Mouse (Mus musculus) stomach, embryonic 14.5 days (tissue): Measurements from ENCODE around the gene Adora2a. TPM values are rescaled to one million over a fixed set of nuclear protein-coding genes. Genes with fewer than 3 reads are reported as not detected.

Source experiments
- ATAC-seq: fragments of 200-750 bp; cut with Nextera tagmentation; 2 replicates; pipeline ENCODE4 v1.8.0; 2017; ENCODE audit warnings: low read depth, moderate TSS enrichment; ENCODE audit not compliant: insufficient number of reproducible peaks, insufficient read depth, low FRiP score
- H3K27ac ChIP-seq: fragments of 300-500 bp; sonication (generic); 2 replicates; pipeline ENCODE4 v1.5.1; 2014; ENCODE audit warnings: mild to moderate bottlenecking, low read length, moderate library complexity, mixed read lengths
- H3K27me3 ChIP-seq: fragments of 300-500 bp; sonication (generic); 2 replicates; pipeline ENCODE4 v1.6.1; 2014; ENCODE audit warnings: low read length, control low read depth, mixed read lengths; ENCODE audit not compliant: control insufficient read depth, insufficient read depth
- H3K36me3 ChIP-seq: fragments of 300-500 bp; sonication (generic); 2 replicates; pipeline ENCODE4 v1.6.1; 2014; ENCODE audit warnings: mild to moderate bottlenecking, control low read depth, low read length, moderate library complexity, mixed read lengths; ENCODE audit not compliant: control insufficient read depth, insufficient read depth
- H3K4me1 ChIP-seq: fragments of 300-500 bp; sonication (generic); 2 replicates; pipeline ENCODE4 v1.6.1; 2014; ENCODE audit warnings: low read length, control low read depth, mixed read lengths; ENCODE audit not compliant: control insufficient read depth, insufficient read depth
- H3K4me2 ChIP-seq: fragments of 300-500 bp; sonication (generic); replicated peaks from 2 replicates; pipeline ENCODE4 v1.6.1; 2014; ENCODE audit warnings: low read depth, low read length, control low read depth
- H3K4me3 ChIP-seq: fragments of 300-500 bp; sonication (generic); 2 replicates; pipeline ENCODE4 v1.5.1; 2014; ENCODE audit warnings: low read depth, low read length, control low read depth
- H3K9ac ChIP-seq: fragments of 300-500 bp; sonication (generic); replicated peaks from 2 replicates; pipeline ENCODE4 v1.6.1; 2014; ENCODE audit warnings: low read depth, mild to moderate bottlenecking, control low read depth, low read length, moderate library complexity, mixed read lengths
- H3K9me3 ChIP-seq: fragments of 300-500 bp; sonication (generic); 2 replicates; pipeline ENCODE4 v1.6.1; 2016; ENCODE audit warnings: low read depth, low read length, control low read depth; ENCODE audit not compliant: control insufficient read depth
- WGBS: fragments of 180-500 bp; shearing (Covaris S2); extraction: QIAGEN DNeasy Blood & Tissue Kit; methylation state at CpG from one replicate; pipeline ENCODE4 v1.1.7; 2014; 5-methylcytosine and 5-hydroxymethylcytosine counted together
- polyA plus RNA-seq: library from polyadenylated mRNA; unstranded; fragments of >200 nt; fragmentation: Nextera tagmentation; extraction: Ambion mirVana; gene quantifications from 2 replicates; pipeline ENCODE4 v1.2.1, GENCODE M21; 2014

Gene Adora2a
- polyA plus RNA-seq, 1 experiment from 2014 or later, result 3.8 TPM

DNA sequence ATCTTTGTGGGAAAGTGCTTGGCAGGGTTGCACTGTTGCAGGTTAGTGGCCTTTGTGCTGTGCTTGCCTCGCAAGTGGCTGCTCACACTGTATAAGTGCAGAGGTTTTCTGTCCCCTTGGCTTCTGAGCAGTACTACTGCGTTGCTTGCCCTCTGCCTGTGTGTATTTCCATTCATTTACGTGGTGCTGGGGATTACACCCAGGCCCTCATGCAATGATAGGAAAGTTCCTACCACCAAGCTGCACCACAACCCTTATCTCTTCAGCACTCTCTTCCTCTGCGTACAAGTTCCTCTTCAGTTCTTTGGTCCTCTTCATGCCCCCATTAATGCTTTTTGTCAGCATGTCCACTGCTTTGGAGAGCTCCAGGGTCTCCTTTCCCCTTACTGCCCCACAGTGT, 14.7 kb upstream of the Adora2a start:
- Histone ChIP-seq H3K4me1 (no peaks in the 10 kb centered on the region), H3K9me3 (no peaks in the 10 kb centered on the region), H3K4me3 (no peak overlapping the region), H3K9ac (no peak overlapping the region), H3K4me2 (no peak overlapping the region), H3K36me3 (peaks cover 21% of the 10 kb centered on the region; the same call in 1 of the 2 replicates), H3K27me3 (no peaks in the 10 kb centered on the region), H3K27ac (no peak overlapping the region)
- ATAC-seq, result no peak
- WGBS, result 86% methylated on average over 4 of the region's 4 CpGs

DNA sequence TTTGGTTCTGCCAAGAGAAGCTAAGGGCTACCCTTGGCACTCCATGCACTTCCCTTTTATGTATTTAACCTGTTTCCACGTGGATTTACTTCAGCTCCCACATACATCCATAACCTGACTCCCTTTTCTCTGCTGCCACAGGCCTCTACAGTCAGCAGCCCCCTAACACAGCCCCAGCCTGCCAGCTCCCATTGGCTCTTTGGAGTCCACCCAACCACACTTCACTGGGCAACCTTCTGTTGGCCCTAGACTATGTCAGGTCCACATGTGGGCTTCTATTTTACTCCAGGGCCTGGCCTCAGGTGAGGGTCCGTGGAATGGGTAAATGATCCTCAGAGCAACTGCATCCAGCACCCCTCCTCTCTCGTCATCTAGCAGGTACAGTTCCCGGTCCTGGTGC, 14.1 kb upstream of the Adora2a start:
- 83% methylated on average over 4 of the region's 4 CpGs for WGBS
- H3K4me2 ChIP-seq, result no peak overlapping the region
- no peak overlapping the region for H3K9ac ChIP-seq
- ATAC-seq, result no peak
- H3K4me3 ChIP-seq, result no peak overlapping the region
- H3K27ac ChIP-seq, result no peak overlapping the region
- no peaks in the 10 kb centered on the region for H3K27me3 ChIP-seq
- no peaks in the 10 kb centered on the region for H3K4me1 ChIP-seq
- no peaks in the 10 kb centered on the region for H3K9me3 ChIP-seq
- H3K36me3 ChIP-seq, result peaks cover 26% of the 10 kb centered on the region; the same call in 1 of the 2 replicates

DNA sequence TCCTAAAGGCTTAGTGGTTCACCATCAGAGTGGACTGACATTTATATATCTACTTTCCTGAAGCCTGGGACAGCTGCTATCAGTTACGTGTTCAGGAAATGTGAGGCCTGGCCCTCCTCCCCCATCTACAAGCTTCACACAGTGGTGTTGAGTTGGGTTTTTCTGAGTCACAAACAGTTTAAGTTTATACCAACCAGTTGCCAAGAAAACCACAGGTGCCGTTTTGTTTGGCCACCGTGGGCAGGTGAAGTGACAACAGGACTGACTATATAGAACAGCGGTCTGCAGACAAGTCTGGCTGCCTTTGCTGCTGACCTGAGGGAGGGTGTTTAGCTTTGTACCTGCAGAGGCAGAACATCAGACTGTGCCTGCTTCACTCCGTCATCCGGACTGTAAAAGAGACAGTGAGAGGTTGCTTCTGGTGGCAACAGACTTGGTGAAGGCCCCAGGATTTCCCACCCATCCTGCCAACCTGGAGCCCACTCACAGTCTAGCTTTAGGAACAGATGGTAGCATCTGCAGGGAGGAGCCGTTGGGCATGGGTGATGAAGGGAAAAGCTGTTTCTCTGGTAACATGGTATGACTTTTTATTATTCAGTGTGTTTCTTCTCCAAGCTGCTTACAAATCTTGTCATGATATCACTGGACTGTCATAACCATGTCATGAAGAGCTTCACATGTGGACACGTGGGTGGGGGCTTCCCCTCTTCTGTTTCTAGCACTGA, 13.2 kb upstream of the Adora2a start:
- H3K9me3 ChIP-seq, result no peaks in the 10 kb centered on the region
- H3K4me1 ChIP-seq, result no peaks in the 10 kb centered on the region
- H3K4me3 ChIP-seq, result no peak overlapping the region
- peaks cover 36% of the 10 kb centered on the region for H3K36me3 ChIP-seq
- 77% methylated on average over 8 of the region's 8 CpGs for WGBS
- H3K9ac ChIP-seq, result no peak overlapping the region
- ATAC-seq, result no peak
- no peak overlapping the region for H3K4me2 ChIP-seq
- H3K27ac ChIP-seq, result no peak overlapping the region
- no peaks in the 10 kb centered on the region for H3K27me3 ChIP-seq

DNA sequence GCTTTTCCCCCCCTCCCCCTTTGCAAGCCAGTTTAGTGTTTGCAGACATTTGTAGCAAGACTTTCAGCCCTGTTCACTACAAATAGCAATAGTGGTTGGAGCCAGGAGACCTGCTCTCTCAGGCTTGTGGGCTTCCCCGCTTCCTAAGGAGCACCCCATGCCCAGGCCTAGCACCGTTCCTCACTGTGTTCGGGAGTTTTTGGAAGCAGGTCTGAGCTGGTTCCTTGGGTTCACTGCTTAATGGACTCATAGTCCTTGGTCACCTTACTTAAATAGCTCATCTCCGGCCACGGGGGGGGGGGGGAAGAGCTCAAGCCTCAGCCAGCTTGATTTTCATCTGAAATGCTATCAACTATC, 12.7 kb upstream of the Adora2a start:
- Histone ChIP-seq H3K9ac (no peak overlapping the region), H3K27me3 (no peaks in the 10 kb centered on the region), H3K36me3 (peaks cover 41% of the 10 kb centered on the region), H3K9me3 (no peaks in the 10 kb centered on the region), H3K4me3 (no peak overlapping the region), H3K4me1 (no peaks in the 10 kb centered on the region), H3K4me2 (no peak overlapping the region), H3K27ac (no peak overlapping the region)
- no peak for ATAC-seq
- 81% methylated on average over 5 of the region's 5 CpGs for WGBS

DNA sequence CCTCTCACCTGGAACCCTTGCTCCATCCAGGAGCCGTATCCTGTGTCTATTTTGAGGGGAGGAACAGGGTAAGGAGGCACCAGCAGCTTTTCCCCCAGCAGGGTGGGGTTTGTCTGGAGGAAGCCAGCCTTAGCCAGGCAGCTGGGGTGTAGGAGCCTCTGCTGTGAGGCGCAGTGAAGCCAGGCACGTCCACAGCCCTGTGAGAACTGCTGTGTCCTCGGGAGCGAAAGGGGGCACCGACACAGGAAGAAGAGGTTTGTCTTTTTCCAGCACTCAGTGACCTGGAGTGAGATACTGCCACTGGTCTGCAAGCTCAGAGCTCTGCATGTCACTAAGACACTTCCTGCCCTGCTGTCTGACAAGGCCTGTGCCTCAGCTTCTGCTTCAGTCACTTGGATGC, 12.3 kb upstream of the Adora2a start:
- no peak for ATAC-seq
- no peaks in the 10 kb centered on the region for H3K9me3 ChIP-seq
- no peak overlapping the region for H3K9ac ChIP-seq
- no peak overlapping the region for H3K4me2 ChIP-seq
- peaks cover 45% of the 10 kb centered on the region for H3K36me3 ChIP-seq
- H3K27ac ChIP-seq, result no peak overlapping the region
- no peaks in the 10 kb centered on the region for H3K27me3 ChIP-seq
- no peaks in the 10 kb centered on the region for H3K4me1 ChIP-seq
- H3K4me3 ChIP-seq, result no peak overlapping the region
- 80% methylated on average over 6 of the region's 6 CpGs for WGBS

DNA sequence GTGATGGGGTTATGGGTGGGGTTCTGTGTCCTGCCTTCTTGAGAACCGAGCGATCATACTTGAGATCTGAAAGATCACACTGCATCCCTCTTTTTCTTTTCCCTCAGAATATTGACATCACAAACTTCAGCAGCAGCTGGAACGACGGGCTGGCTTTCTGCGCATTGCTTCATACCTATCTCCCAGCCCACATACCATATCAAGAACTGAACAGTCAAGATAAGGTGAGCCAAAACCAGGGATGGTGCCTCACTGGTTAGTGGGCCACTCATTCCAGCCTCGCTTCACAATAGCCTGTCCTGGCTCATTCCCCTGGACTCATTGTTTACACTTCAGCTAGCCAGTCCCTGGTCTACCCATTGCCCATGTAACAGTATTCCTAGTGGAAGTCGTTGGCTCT, 9.5 kb upstream of the Adora2a start:
- ATAC-seq, result no peak
- H3K27ac ChIP-seq, result no peak overlapping the region
- no peak overlapping the region for H3K4me2 ChIP-seq
- no peaks in the 10 kb centered on the region for H3K4me1 ChIP-seq
- no peak overlapping the region for H3K4me3 ChIP-seq
- H3K36me3 ChIP-seq, result peaks cover 51% of the 10 kb centered on the region
- H3K27me3 ChIP-seq, result no peaks in the 10 kb centered on the region
- H3K9ac ChIP-seq, result no peak overlapping the region
- H3K9me3 ChIP-seq, result no peaks in the 10 kb centered on the region
- 97% methylated on average over 7 of the region's 7 CpGs for WGBS

DNA sequence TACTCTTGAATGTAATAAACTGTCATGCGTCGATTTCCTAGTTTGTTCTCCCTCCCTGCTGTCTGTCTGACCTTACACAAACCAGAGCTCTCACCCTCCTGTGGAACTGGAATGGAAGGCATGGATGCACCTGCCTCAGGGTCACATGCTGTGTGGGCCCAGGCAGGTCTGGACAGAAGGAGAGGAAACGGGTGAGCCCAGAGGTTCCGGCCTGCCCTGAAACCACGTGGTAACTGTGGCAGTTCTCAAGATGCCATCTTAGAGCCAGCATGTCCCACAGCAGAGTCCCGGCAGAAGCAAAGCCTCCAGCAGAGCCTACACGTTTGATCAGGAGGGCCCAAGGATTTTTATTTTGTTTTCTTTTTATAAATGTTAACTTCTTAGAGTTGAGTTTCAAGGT, 4.3 kb upstream of the Adora2a start:
- Histone ChIP-seq H3K4me2 (no peak overlapping the region), H3K9ac (no peak overlapping the region), H3K36me3 (peaks cover 41% of the 10 kb centered on the region), H3K27ac (no peak overlapping the region), H3K27me3 (no peaks in the 10 kb centered on the region), H3K9me3 (no peaks in the 10 kb centered on the region), H3K4me3 (no peak overlapping the region), H3K4me1 (peaks cover 13% of the 10 kb centered on the region; the same call in 1 of the 2 replicates)
- 78% methylated on average over 7 of the region's 7 CpGs for WGBS
- no peak for ATAC-seq

DNA sequence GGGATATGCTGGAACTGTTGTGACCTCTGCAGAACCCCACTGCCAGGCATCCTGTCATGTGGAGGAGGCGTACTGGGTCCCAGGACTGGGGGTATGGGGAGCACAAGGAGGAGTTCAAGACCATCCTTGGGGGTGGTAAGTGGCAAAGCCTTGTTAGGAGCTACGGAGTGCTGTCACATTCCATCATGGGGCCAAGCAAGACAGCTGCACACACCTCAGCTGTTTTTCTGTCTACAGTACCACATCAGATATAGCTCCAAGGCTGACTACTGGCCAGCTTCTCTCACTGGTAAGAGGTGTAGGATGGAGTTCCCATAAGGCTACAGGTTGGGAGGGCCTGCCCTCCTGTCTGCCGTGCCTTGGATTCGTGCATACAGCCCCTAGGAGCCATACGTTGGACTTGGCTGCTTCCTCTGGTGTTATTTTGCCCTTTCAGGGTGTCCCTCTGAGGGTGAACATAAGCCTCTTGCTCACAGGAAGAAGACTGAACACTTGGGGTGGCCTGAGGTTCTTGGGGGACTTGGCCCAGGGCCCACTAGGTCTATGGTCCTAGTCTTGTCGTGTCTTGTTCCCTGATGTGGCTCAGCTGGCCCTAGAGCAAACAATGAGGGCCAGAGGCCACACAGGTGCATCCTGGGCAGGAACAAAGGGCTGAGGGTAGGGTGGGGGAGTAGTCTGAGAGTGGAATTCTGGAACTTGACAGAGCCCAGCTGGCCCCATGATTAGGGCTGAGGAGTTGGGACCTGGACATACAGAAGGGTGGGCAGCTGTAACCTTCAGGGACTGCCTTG, 2.3 kb upstream of the Adora2a start:
- Histone ChIP-seq H3K4me1 (peaks cover 13% of the 10 kb centered on the region; the same call in 1 of the 2 replicates), H3K27me3 (peaks cover 7% of the 10 kb centered on the region; the same call in 1 of the 2 replicates), H3K9ac (no peak overlapping the region), H3K4me3 (no peak overlapping the region), H3K9me3 (no peaks in the 10 kb centered on the region), H3K27ac (no peak overlapping the region), H3K4me2 (no peak overlapping the region), H3K36me3 (peaks cover 20% of the 10 kb centered on the region)
- ATAC-seq, result no peak
- WGBS, result 55% methylated on average over 6 of the region's 6 CpGs
